8 mouse cellular contexts compared by ENCODE assay signal in genomic region chr8:69995776-69996588, GRCm38 (mm10). TPM values are rescaled to one million over a fixed set of nuclear protein-coding genes. Genes with fewer than 3 reads are reported as not detected.
DNase-seq lines count a peak whose midpoint lies in the region; ATAC-seq lines count a peak whose summit lies in the region.

Gene Gatad2a (minus strand): TSS chr8:69996384.

- DNase-seq in adipocyte (ENCODE audit: low spot score): peak; percentile 100
- DNase-seq in embryo, embryonic 10 days (ENCODE audit: low spot score): peak; percentile 100
- DNase-seq in gastrocnemius, postnatal 10 days: peak; percentile 98
- DNase-seq in induced T-regulatory cell, adult 2 months (ENCODE audit: low read depth): peak; percentile 99
- DNase-seq in left cerebral cortex, adult 9 months (ENCODE audit: low spot score in 2 of 2): peak; percentile 100
- DNase-seq in right cerebral cortex, postnatal 14 days: peak; percentile 99
- peak; percentile 100 for DNase-seq in urinary bladder, postnatal 36 days (ENCODE audit: low spot score in 2 of 2)

- ATAC-seq in megakaryocyte progenitor cell, adult 5-6 weeks (replicated peaks; ENCODE audit: poor library complexity): peak; percentile 85

RNA-seq across cellular contexts. Expression of gene Gatad2a, which starts in this region (rescaled TPM):
- total RNA-seq in gastrocnemius, postnatal 10 days (2021): 10 to 100 TPM; 40.4 to 46.5 TPM
- 71.4 and 75.1 TPM in 2 replicates for total RNA-seq in megakaryocyte progenitor cell, adult 5-6 weeks (2015)
- total RNA-seq in megakaryocyte progenitor cell, adult 5-6 weeks (2017): 54.0 and 68.3 TPM in 2 replicates

Comparison
In these comparisons a context has a peak if more than half of its experiments do, and no peak if none do; other contexts are left out.
1. Peak in every context shown above with its lines: DNase-seq and ATAC-seq.